Mouse (Mus musculus) kidney, postnatal 0 days (tissue): ENCODE results near the gene Mrpl37. TPM values are rescaled to one million over a fixed set of nuclear protein-coding genes. Genes with fewer than 3 reads are reported as not detected.
A peak's percentile ranks its signal among the peaks of the same experiment; 100 is the strongest.

Experiments
- ATAC-seq: fragments of 200-750 bp; cut with Nextera tagmentation; replicated peaks from 2 replicates; pipeline ENCODE4 v1.8.0; 2017; ENCODE audit warnings: low read depth, moderate number of reproducible peaks, moderate TSS enrichment, moderate library complexity; ENCODE audit not compliant: low FRiP score
- DNase-seq: peaks from one replicate; pipeline ENCODE4 v3.0.0-alpha.2; 2016; ENCODE audit warnings: low spot score
- H3K27ac ChIP-seq: fragments of 300-500 bp; sonication (generic); 2 replicates; pipeline ENCODE4 v1.5.1; 2014; ENCODE audit warnings: mild to moderate bottlenecking
- H3K27me3 ChIP-seq: fragments of 300-500 bp; sonication (generic); 2 replicates; pipeline ENCODE4 v1.6.1; 2014; ENCODE audit warnings: low read length, mixed read lengths; ENCODE audit not compliant: insufficient read depth
- H3K36me3 ChIP-seq: fragments of 300-500 bp; sonication (generic); 2 replicates; pipeline ENCODE4 v1.6.1; 2014; ENCODE audit warnings: low read length, mixed read lengths; ENCODE audit not compliant: insufficient read depth
- H3K4me1 ChIP-seq: fragments of 300-500 bp; sonication (generic); replicated peaks from 2 replicates; pipeline ENCODE4 v1.6.1; 2014; ENCODE audit warnings: antibody characterized with exemption, low read length, mixed read lengths; ENCODE audit not compliant: insufficient read depth
- H3K4me2 ChIP-seq: fragments of 300-500 bp; sonication (generic); 2 replicates; pipeline ENCODE4 v1.6.1; 2014; ENCODE audit warnings: mild to moderate bottlenecking, low read length, moderate library complexity, mixed read lengths
- H3K4me3 ChIP-seq: fragments of 300-500 bp; sonication (generic); replicated peaks from 2 replicates; pipeline ENCODE4 v1.5.1; 2014; ENCODE audit warnings: low read depth, low read length
- H3K9ac ChIP-seq: fragments of 300-500 bp; sonication (generic); 2 replicates; pipeline ENCODE4 v1.6.1; 2014; ENCODE audit warnings: low read depth, low read length
- H3K9me3 ChIP-seq: fragments of 300-500 bp; sonication (generic); replicated peaks from 2 replicates; pipeline ENCODE4 v1.6.1; 2016; ENCODE audit warnings: low read length, inconsistent platforms, mixed read lengths
- CTCF ChIP-seq: IDR thresholded peaks from 2 replicates; pipeline ENCODE4 v1.5.1; 2016; ENCODE audit warnings: antibody characterized with exemption, low read depth, mild to moderate bottlenecking, moderate library complexity
- WGBS: fragments of 180-500 bp; shearing (Covaris S2); extraction: QIAGEN DNeasy Blood & Tissue Kit; methylation state at CpG from one replicate; pipeline ENCODE4 v1.1.7; 2014; 5-methylcytosine and 5-hydroxymethylcytosine counted together
- polyA plus RNA-seq: library from polyadenylated mRNA; unstranded; fragments of >200 nt; fragmentation: Nextera tagmentation; extraction: Ambion mirVana; gene quantifications from 2 replicates; pipeline ENCODE4 v1.2.1, GENCODE M21; 2015

The Mrpl37 gene
- polyA plus RNA-seq, 1 experiment from 2014 or later = 94.1 TPM

DNA sequence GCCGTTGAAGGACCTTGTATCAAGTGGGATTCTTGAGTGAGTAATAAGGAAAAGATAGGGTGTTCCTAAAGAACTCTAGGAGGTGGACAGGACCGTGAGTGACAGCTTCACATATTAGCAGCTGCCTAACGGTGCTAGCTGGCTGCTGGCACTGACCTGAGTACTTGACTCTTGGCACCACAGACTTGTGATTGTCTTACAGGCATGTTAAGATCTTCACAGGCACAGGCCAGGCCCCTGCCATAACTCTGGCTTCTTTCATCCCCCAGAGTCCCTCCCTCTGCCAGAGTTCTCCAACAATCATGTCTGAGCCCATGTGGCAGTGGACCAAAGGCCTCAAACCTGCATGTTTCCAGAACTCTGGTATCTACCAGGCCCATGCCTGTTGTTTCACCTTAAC lies 48.1 kb downstream of the Mrpl37 start:
- Histone ChIP-seq H3K4me3 (no peak overlapping the region), H3K9me3 (no peaks in the 10 kb centered on the region), H3K9ac (no peak overlapping the region), H3K27ac (no peak overlapping the region), H3K4me2 (no peak overlapping the region), H3K27me3 (no peaks in the 10 kb centered on the region), H3K36me3 (no peaks in the 10 kb centered on the region), H3K4me1 (peaks cover 31% of the 10 kb centered on the region; the same call in 1 of the 2 replicates)
- 61% methylated on average over 3 of the region's 3 CpGs for WGBS
- DNase-seq (no peak), ATAC-seq (no peak)
- no peak for TF ChIP-seq CTCF

DNA sequence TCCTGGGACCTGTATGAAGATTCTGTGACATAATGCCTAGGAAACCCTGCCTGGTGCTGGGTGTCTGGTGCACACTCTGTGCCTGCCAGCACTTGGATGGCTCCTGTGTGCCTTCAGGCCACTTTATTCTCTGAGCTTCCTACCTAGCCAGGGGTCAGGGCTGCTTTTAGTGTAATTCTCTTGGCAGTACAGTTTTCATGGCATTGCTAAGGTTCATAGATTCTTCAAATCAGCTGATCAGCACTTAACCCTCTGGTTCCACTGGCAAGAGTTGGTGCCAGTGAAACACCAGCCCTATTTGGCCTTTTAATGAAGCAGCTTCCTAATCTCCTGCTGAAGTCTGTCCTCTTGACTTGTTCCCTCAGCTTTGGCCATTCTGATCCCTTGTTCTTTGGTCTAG lies 49.4 kb downstream of the Mrpl37 start:
- TF ChIP-seq CTCF = no peak
- no peak for ATAC-seq

DNA sequence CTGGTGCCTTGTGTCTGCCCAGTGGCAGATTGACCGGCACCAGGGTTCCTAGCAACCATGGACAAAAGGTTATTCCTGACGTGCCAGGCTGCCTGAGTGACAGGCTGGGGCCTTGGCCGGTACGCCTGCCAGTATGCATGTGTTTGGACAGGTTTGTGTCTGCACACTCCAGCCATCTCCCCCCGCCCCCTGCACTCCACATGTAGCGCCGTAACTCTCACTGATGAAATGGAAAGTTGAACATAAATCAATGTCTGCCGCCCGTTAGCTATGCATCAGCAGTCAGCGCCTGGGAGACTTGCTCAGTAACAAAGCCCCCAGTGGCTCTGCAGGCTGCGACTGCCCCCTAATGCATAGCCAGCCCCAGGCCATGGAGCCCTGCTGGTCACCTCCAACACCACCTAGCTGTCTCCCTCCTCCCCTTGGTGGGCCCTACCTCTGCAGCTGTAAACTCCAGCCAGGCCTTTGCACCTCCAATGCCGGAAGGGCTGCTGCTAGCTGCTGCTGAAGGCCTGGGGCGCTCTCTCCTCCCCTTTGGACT lies 50.6 kb downstream of the Mrpl37 start:
- Histone ChIP-seq H3K36me3 (no peaks in the 10 kb centered on the region), H3K4me2 (no peak overlapping the region), H3K4me3 (no peak overlapping the region), H3K27me3 (no peaks in the 10 kb centered on the region), H3K9me3 (no peaks in the 10 kb centered on the region), H3K9ac (peak overlapping the region; percentile 6; the same call in 1 of the 2 replicates), H3K4me1 (peaks cover 31% of the 10 kb centered on the region; the same call in 1 of the 2 replicates), H3K27ac (peak overlapping the region; percentile 43)
- DNase-seq = peak; percentile 82
- peak; percentile 68 for TF ChIP-seq CTCF
- WGBS = 21% methylated on average over 13 of the region's 13 CpGs
- ATAC-seq = peak; percentile 87

More for the DNA sequence above, 49.4 kb downstream of the Mrpl37 start:
- H3K4me2 ChIP-seq = no peak overlapping the region
- DNase-seq = no peak
- H3K36me3 ChIP-seq = no peaks in the 10 kb centered on the region
- H3K4me1 ChIP-seq = peaks cover 31% of the 10 kb centered on the region; the same call in 1 of the 2 replicates
- H3K4me3 ChIP-seq = no peak overlapping the region
- H3K27me3 ChIP-seq = no peaks in the 10 kb centered on the region
- no peak overlapping the region for H3K27ac ChIP-seq
- no peak overlapping the region for H3K9ac ChIP-seq
- no peaks in the 10 kb centered on the region for H3K9me3 ChIP-seq

DNA sequence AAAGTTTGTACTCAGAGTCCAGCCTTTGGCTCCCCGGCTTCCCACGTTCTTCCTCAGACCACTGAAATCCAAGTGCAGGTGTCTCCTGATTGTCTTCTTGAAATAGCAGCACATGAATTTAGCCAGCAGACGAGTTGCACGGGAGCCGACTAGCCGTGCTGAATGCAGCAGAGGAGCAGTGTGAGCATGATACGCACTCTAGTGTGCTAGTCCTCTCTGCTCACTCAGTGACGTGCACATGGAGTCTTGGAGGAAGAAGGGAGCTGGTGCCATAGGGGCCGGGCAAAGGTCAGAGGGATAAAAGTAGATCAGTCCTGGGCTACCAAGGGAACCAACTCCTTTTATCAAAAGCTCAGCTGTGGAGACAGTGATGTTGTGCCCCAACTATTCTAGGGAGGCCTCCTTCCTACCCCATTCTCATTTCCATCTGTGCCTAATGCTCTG lies 52.8 kb downstream of the Mrpl37 start:
- peaks cover 26% of the 10 kb centered on the region; the same call in 1 of the 2 replicates for H3K4me1 ChIP-seq
- H3K9ac ChIP-seq = no peak overlapping the region
- no peak for ATAC-seq
- no peaks in the 10 kb centered on the region for H3K27me3 ChIP-seq
- no peak for TF ChIP-seq CTCF
- WGBS = 80% methylated on average over 9 of the region's 9 CpGs
- 0 out of 2 replicates have a peak, but pooled peaks cover 14% of the 10 kb centered on the region for H3K36me3 ChIP-seq
- no peak overlapping the region for H3K27ac ChIP-seq
- H3K9me3 ChIP-seq = no peaks in the 10 kb centered on the region
- no peak overlapping the region for H3K4me3 ChIP-seq
- DNase-seq = no peak
- no peak overlapping the region for H3K4me2 ChIP-seq

DNA sequence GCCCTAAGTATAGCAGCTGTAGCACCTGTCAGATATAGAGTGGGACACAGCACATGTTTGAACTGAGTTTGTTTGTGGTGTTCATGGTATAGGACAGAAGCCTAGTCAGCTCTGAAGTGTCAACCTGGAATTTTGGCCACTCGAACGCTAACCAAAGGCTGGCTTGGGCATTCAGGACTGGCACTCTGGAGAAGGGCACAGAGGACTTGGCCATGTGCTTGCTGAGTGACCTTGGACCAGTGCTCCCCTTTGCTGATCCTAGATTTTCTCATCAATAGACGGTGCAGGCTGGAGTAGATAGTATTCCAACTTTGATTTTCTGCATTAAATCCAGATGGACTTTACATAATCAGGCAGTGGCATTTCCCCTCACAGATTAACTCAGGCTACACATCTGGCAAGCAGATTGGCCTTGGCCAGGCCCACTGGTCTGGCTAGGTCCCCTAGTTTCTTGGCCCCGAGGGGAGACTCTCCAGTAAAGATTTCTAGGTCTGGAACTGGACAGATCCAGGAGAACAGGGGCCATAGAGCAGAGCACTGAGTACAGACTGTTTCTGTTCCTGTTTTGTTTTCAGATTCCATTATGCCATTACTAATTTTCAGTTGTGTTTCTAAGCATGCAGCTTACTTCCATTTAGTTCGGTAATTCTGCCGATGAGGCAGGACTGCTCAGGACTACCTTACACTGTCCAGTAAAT lies 53.4 kb downstream of the Mrpl37 start:
- H3K9ac ChIP-seq = no peak overlapping the region
- no peak overlapping the region for H3K4me2 ChIP-seq
- DNase-seq (no peak), ATAC-seq (no peak)
- H3K36me3 ChIP-seq = 0 out of 2 replicates have a peak, but pooled peaks cover 14% of the 10 kb centered on the region
- peaks cover 24% of the 10 kb centered on the region; the same call in 1 of the 2 replicates for H3K4me1 ChIP-seq
- no peaks in the 10 kb centered on the region for H3K9me3 ChIP-seq
- TF ChIP-seq CTCF = no peak
- H3K27ac ChIP-seq = no peak overlapping the region
- H3K27me3 ChIP-seq = no peaks in the 10 kb centered on the region
- 81% methylated on average over 6 of the region's 6 CpGs for whole genome bisulfite sequencing
- H3K4me3 ChIP-seq = no peak overlapping the region

DNA sequence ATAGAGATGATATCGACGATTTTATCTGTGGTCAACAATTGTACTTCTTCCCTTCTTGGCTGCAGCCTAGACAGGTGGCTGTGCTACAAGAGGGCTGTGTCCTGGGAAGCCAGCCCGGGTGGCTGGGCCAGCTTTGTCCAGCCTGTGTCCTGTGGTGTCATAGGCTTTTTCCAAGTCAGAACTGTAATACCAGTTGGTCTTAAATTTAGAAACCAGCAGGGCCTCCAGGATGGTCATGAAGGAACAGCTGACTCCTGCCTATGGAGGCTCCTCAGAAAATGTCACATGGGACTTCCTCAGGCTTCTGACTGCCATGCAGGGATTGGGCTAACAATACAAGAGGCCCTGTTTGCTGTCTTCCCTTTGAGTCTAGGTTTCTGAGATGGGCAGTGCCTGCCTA lies 54.1 kb downstream of the Mrpl37 start:
- H3K36me3 ChIP-seq = 0 out of 2 replicates have a peak, but pooled peaks cover 14% of the 10 kb centered on the region
- no peaks in the 10 kb centered on the region for H3K27me3 ChIP-seq
- H3K4me2 ChIP-seq = no peak overlapping the region
- no peak for DNase-seq
- no peaks in the 10 kb centered on the region for H3K9me3 ChIP-seq
- ATAC-seq = no peak
- no peak overlapping the region for H3K27ac ChIP-seq
- H3K4me3 ChIP-seq = no peak overlapping the region
- H3K9ac ChIP-seq = no peak overlapping the region
- TF ChIP-seq CTCF = no peak
- H3K4me1 ChIP-seq = peaks cover 23% of the 10 kb centered on the region; the same call in 1 of the 2 replicates
- WGBS = 83% methylated on average over 3 of the region's 3 CpGs
